Mouse (Mus musculus): ENCODE data around the gene Ube2l6.

- TF ChIP-seq CTCF (IDR thresholded peaks at IDR 0.05; ENCODE audit: low read depth, low read length) (no peak), POLR2A (IDR thresholded peaks at IDR 0.05; ENCODE audit: extremely low read depth, insufficient read depth, low read length) (no peak)
Measured at GRCm38 (mm10) chr2:84762295-84762694, 36.3 kb upstream of the Ube2l6 start.
